Mouse (Mus musculus) liver, adult 2 months (tissue): ENCODE data around the gene Bptf.

Experiments used
- CTCF ChIP-seq: fragments of 200-500 bp; IDR thresholded peaks from 2 replicates; pipeline ENCODE4 v1.5.1; 2011; ENCODE audit warnings: low read depth, low read length, control low read depth
- POLR2A ChIP-seq: fragments of 200-500 bp; IDR thresholded peaks from 2 replicates; pipeline ENCODE4 v1.6.1; 2011; ENCODE audit warnings: low read length, control low read depth; ENCODE audit not compliant: insufficient read depth; ENCODE audit errors: extremely low read depth

GRCm38 (mm10) chr11:107044321-107044720 lies 87.6 kb downstream of the Bptf start:
- TF ChIP-seq POLR2A (no peak), CTCF (peak; percentile 45)
